Mouse (Mus musculus) c-Kit-positive CD71-positive TER-119-negative erythroid progenitor cells, embryonic 14.5 days (primary cell): ENCODE results near the gene Papln.

ENCODE experiments used
- DNase-seq: peaks from one replicate; pipeline ENCODE4 v3.0.0-alpha.2; 2013; ENCODE audit warnings: low read depth

Papln gene

GRCm38 (mm10) chr12:83830424-83830823, 67.0 kb downstream of the Papln start:
- peak; percentile 42 for DNase-seq

GRCm38 (mm10) chr12:83833979-83834378, 70.5 kb downstream of the Papln start:
- DNase-seq = no peak

GRCm38 (mm10) chr12:83841409-83842190, 78.2 kb downstream of the Papln start:
- no peak for DNase-seq
